Mouse (Mus musculus) liver, embryonic 11.5 days (tissue): ENCODE results near the gene Gh. TPM values are rescaled to one million over a fixed set of nuclear protein-coding genes. Genes with fewer than 3 reads are reported as not detected.
"Not testable (repeated sequence)": the region's sequence is repeated elsewhere in the genome, so short reads cannot be mapped to it uniquely, and the experiment has no call there.

ENCODE experiments used
- ATAC-seq: fragments of 200-750 bp; cut with Nextera tagmentation; replicated peaks from 2 replicates; pipeline ENCODE4 v1.8.0; 2017; ENCODE audit warnings: moderate number of reproducible peaks, mild to moderate bottlenecking, moderate TSS enrichment, moderate library complexity; ENCODE audit not compliant: low FRiP score
- DNase-seq: peaks from one replicate; pipeline ENCODE4 v3.0.0-alpha.2; 2017; ENCODE audit warnings: low spot score
- H3K27ac ChIP-seq: fragments of 300-500 bp; sonication (generic); 2 replicates; pipeline ENCODE4 v1.5.1; 2014; ENCODE audit warnings: mild to moderate bottlenecking, low read depth, low read length, control low read depth
- H3K27me3 ChIP-seq: fragments of 300-500 bp; sonication (generic); replicated peaks from 2 replicates; pipeline ENCODE4 v1.6.1; 2014; ENCODE audit warnings: low read length, mixed read lengths; ENCODE audit not compliant: control insufficient read depth, insufficient read depth
- H3K36me3 ChIP-seq: fragments of 300-500 bp; sonication (generic); 2 replicates; pipeline ENCODE4 v1.6.1; 2014; ENCODE audit warnings: mild to moderate bottlenecking, low read length, moderate library complexity, mixed read lengths; ENCODE audit not compliant: control insufficient read depth, insufficient read depth
- H3K4me1 ChIP-seq: fragments of 300-500 bp; sonication (generic); replicated peaks from 2 replicates; pipeline ENCODE4 v1.6.1; 2014; ENCODE audit warnings: low read length, mixed read lengths; ENCODE audit not compliant: control insufficient read depth, insufficient read depth
- H3K4me2 ChIP-seq: fragments of 300-500 bp; sonication (generic); 2 replicates; pipeline ENCODE4 v1.6.1; 2014; ENCODE audit warnings: mild to moderate bottlenecking, control low read depth, moderate library complexity
- H3K4me3 ChIP-seq: fragments of 300-500 bp; sonication (generic); 2 replicates; pipeline ENCODE4 v1.5.1; 2014; ENCODE audit warnings: low read depth, low read length, control low read depth
- H3K9ac ChIP-seq: fragments of 300-500 bp; sonication (generic); 2 replicates; pipeline ENCODE4 v1.6.1; 2014; ENCODE audit warnings: low read depth, low read length, control low read depth
- H3K9me3 ChIP-seq: fragments of 300-500 bp; sonication (generic); 2 replicates; pipeline ENCODE4 v1.6.1; 2016; ENCODE audit warnings: low read length, inconsistent platforms, mixed read lengths; ENCODE audit not compliant: control insufficient read depth
- WGBS: fragments of 180-500 bp; shearing (Covaris S2); extraction: QIAGEN DNeasy Blood & Tissue Kit; methylation state at CpG from one replicate; pipeline ENCODE4 v1.1.7; 2014; 5-methylcytosine and 5-hydroxymethylcytosine counted together
- polyA plus RNA-seq: library from polyadenylated mRNA; unstranded; fragments of >200 nt; fragmentation: Nextera tagmentation; extraction: Ambion mirVana; gene quantifications from 2 replicates; pipeline ENCODE4 v1.2.1, GENCODE M21; 2014

Gh gene
- not detected in 2 replicates for polyA plus RNA-seq

GRCm38 (mm10) chr11:106301765-106302164 lies at the start of gene Gh:
Gh (minus strand) TSS chr11:106301865.
- 73% methylated on average over 9 of the region's 9 CpGs for WGBS
- DNase-seq, result no peak
- no peak within 1 kb of the TSS for H3K4me2 ChIP-seq
- no peak within 1 kb of the TSS for H3K9ac ChIP-seq
- no peaks in the 10 kb centered on the region for H3K36me3 ChIP-seq
- no peak within 1 kb of the TSS for H3K4me3 ChIP-seq
- no peaks in the 10 kb centered on the region for H3K9me3 ChIP-seq
- ATAC-seq, result no peak
- H3K4me1 ChIP-seq, result no peaks in the 10 kb centered on the region
- no peaks in the 10 kb centered on the region for H3K27me3 ChIP-seq
- no peak within 1 kb of the TSS for H3K27ac ChIP-seq

DNA sequence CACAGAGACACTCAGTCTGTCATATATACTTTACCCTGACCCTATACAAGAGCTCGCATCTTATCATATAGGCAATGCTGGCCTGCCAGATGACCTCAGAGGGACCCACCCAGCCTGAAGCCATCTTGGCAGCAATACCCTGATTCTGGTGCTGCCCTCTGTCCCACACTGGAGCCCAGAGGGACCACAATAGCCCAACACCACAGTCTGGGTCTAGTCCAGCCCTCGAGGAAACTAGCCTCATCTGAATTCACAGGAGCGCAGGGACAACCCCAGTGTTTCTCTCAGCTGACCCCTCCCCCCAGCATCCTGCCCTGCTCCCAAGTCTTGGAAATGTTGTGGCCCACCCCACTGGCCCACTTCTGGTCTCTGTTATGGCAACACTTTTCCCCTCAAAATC lies 49.6 kb upstream of the Gh start:
- WGBS, result 49% methylated on average over 3 of the region's 3 CpGs
- no peak for DNase-seq
- no peaks in the 10 kb centered on the region for H3K27me3 ChIP-seq

GRCm38 (mm10) chr11:106350853-106351252 lies 49.2 kb upstream of the Gh start:
- Histone ChIP-seq H3K27me3 (no peaks in the 10 kb centered on the region), H3K27ac (no peak overlapping the region), H3K9me3 (no peaks in the 10 kb centered on the region), H3K36me3 (no peaks in the 10 kb centered on the region), H3K9ac (no peak overlapping the region), H3K4me1 (no peaks in the 10 kb centered on the region), H3K4me3 (no peak overlapping the region), H3K4me2 (no peak overlapping the region)
- DNase-seq (no peak), ATAC-seq (no peak)
- 58% methylated on average over 5 of the region's 5 CpGs for WGBS

More for the DNA sequence above, 49.6 kb upstream of the Gh start:
- no peak overlapping the region for H3K4me2 ChIP-seq
- no peaks in the 10 kb centered on the region for H3K36me3 ChIP-seq
- H3K27ac ChIP-seq, result no peak overlapping the region
- H3K4me1 ChIP-seq, result no peaks in the 10 kb centered on the region
- ATAC-seq, result no peak
- no peak overlapping the region for H3K9ac ChIP-seq
- H3K4me3 ChIP-seq, result no peak overlapping the region
- H3K9me3 ChIP-seq, result no peaks in the 10 kb centered on the region

- no peak overlapping the region for H3K9ac ChIP-seq
- no peak overlapping the region for H3K4me2 ChIP-seq
Observed at GRCm38 (mm10) chr11:106349772-106350171, 48.1 kb upstream of the Gh start.

DNA sequence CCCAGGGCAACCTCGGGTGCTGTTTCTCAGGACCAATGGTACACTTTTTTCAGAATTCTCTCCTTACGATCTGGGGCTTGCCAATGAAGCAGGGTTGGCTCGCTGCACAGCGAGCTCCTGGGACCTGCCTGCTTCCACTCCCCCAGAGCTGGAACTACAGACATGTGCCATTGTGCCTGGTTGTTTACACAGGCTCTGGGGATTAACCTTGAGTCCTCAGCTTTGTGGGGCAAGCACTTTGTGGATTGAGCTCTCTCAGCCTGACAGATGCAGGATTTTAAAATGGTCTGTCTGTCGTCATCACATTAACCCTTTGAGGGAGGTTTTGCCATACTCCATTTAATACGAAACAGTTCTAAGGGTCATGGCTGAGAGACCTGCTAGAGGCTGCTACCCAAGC lies 43.2 kb upstream of the Gh start:
- Histone ChIP-seq H3K27me3 (no peaks in the 10 kb centered on the region), H3K4me1 (no peaks in the 10 kb centered on the region), H3K36me3 (no peaks in the 10 kb centered on the region), H3K9me3 (no peaks in the 10 kb centered on the region), H3K4me2 (no peak overlapping the region), H3K27ac (no peak overlapping the region), H3K9ac (no peak overlapping the region), H3K4me3 (no peak overlapping the region)
- ATAC-seq, result no peak
- WGBS, result 57% methylated on average over 6 of the region's 6 CpGs
- DNase-seq, result no peak

More at GRCm38 (mm10) chr11:106349772-106350171, 48.1 kb upstream of the Gh start:
- H3K4me1 ChIP-seq, result no peaks in the 10 kb centered on the region
- DNase-seq (no peak), ATAC-seq (no peak)
- no peaks in the 10 kb centered on the region for H3K9me3 ChIP-seq
- no peak overlapping the region for H3K27ac ChIP-seq
- no peaks in the 10 kb centered on the region for H3K27me3 ChIP-seq
- no peaks in the 10 kb centered on the region for H3K36me3 ChIP-seq
- H3K4me3 ChIP-seq, result no peak overlapping the region
- WGBS, result 74% methylated on average over 6 of the region's 6 CpGs

- DNase-seq, result no peak
- no peak overlapping the region for H3K9ac ChIP-seq
- no peaks in the 10 kb centered on the region for H3K36me3 ChIP-seq
- no peak overlapping the region for H3K4me2 ChIP-seq
- H3K27ac ChIP-seq, result no peak overlapping the region
- ATAC-seq, result no peak
- WGBS, result 59% methylated on average over 9 of the region's 9 CpGs
- H3K9me3 ChIP-seq, result no peaks in the 10 kb centered on the region
- no peaks in the 10 kb centered on the region for H3K4me1 ChIP-seq
- H3K27me3 ChIP-seq, result no peaks in the 10 kb centered on the region
- H3K4me3 ChIP-seq, result no peak overlapping the region
Observed at GRCm38 (mm10) chr11:106340990-106341520, 39.4 kb upstream of the Gh start.

DNA sequence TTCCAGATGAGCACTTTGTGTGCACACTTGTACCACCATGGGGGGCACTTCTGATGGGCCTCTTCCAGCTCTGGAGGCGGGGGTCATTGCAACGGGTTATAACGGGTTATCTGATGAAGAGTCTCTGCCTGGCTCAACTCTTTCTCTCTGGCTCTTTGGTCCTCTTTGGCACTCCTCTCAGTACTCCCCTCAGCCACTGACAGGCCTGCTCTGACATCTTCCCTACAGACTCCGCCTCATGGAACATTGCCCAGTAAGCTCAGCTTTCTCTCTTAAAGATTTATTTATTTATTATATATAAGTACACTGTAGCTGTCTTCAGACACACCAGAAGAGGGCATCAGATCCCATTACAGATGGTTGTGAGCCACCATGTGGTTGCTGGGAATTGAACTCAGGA lies 37.7 kb upstream of the Gh start:
- H3K4me2 ChIP-seq, H3K4me1 ChIP-seq, H3K4me3 ChIP-seq, H3K27me3 ChIP-seq, H3K9me3 ChIP-seq, H3K36me3 ChIP-seq, H3K27ac ChIP-seq, DNase-seq, H3K9ac ChIP-seq, ATAC-seq: not testable (repeated sequence)
- WGBS, result 65% methylated on average over 4 of the region's 4 CpGs

GRCm38 (mm10) chr11:106338870-106339269 lies 37.2 kb upstream of the Gh start:
- no peaks in the 10 kb centered on the region for H3K36me3 ChIP-seq
- H3K27me3 ChIP-seq, result no peaks in the 10 kb centered on the region

GRCm38 (mm10) chr11:106338029-106338428 lies 36.4 kb upstream of the Gh start:
- H3K4me3 ChIP-seq, result no peak overlapping the region
- no peaks in the 10 kb centered on the region for H3K27me3 ChIP-seq
- no peak overlapping the region for H3K27ac ChIP-seq
- H3K4me2 ChIP-seq, result no peak overlapping the region
- DNase-seq, result no peak
- H3K9me3 ChIP-seq, result no peaks in the 10 kb centered on the region
- WGBS, result 79% methylated on average over 5 of the region's 5 CpGs
- no peaks in the 10 kb centered on the region for H3K36me3 ChIP-seq
- H3K9ac ChIP-seq, result no peak overlapping the region
- no peak for ATAC-seq
- H3K4me1 ChIP-seq, result no peaks in the 10 kb centered on the region

More at GRCm38 (mm10) chr11:106338870-106339269, 37.2 kb upstream of the Gh start:
- H3K4me1 ChIP-seq, result no peaks in the 10 kb centered on the region
- H3K9me3 ChIP-seq, result no peaks in the 10 kb centered on the region
- ATAC-seq, result no peak
- no peak overlapping the region for H3K4me3 ChIP-seq
- no peak overlapping the region for H3K9ac ChIP-seq
- no peak overlapping the region for H3K4me2 ChIP-seq
- DNase-seq, result no peak
- 77% methylated on average over 7 of the region's 7 CpGs for WGBS
- no peak overlapping the region for H3K27ac ChIP-seq
